Mouse (Mus musculus) lung, adult 2 months (tissue): ENCODE measurements around the gene Kbtbd4.

Experiments
- CTCF ChIP-seq: fragments of 200-500 bp; IDR thresholded peaks from 2 replicates; pipeline ENCODE4 v1.5.1; 2011; ENCODE audit warnings: mild to moderate bottlenecking, low read length, control low read depth; ENCODE audit not compliant: insufficient read depth
- POLR2A ChIP-seq: fragments of 200-500 bp; IDR thresholded peaks from 2 replicates; pipeline ENCODE4 v1.6.1; 2011; ENCODE audit warnings: low read depth, mild to moderate bottlenecking, control low read depth, low read length, borderline replicate concordance; ENCODE audit errors: extremely low read depth

GRCm38 (mm10) chr2:90886436-90886835 lies 18.1 kb upstream of the Kbtbd4 start:
- TF ChIP-seq CTCF (no peak), POLR2A (no peak)
